Mouse (Mus musculus) layer of hippocampus, adult 9-10 months (tissue): Measurements from ENCODE around the gene Rps6kb2.

Experiments
- DNase-seq: peaks from one replicate; pipeline ENCODE4 v3.0.0; 2022; ENCODE audit warnings: low spot score

Rps6kb2 gene

DNA sequence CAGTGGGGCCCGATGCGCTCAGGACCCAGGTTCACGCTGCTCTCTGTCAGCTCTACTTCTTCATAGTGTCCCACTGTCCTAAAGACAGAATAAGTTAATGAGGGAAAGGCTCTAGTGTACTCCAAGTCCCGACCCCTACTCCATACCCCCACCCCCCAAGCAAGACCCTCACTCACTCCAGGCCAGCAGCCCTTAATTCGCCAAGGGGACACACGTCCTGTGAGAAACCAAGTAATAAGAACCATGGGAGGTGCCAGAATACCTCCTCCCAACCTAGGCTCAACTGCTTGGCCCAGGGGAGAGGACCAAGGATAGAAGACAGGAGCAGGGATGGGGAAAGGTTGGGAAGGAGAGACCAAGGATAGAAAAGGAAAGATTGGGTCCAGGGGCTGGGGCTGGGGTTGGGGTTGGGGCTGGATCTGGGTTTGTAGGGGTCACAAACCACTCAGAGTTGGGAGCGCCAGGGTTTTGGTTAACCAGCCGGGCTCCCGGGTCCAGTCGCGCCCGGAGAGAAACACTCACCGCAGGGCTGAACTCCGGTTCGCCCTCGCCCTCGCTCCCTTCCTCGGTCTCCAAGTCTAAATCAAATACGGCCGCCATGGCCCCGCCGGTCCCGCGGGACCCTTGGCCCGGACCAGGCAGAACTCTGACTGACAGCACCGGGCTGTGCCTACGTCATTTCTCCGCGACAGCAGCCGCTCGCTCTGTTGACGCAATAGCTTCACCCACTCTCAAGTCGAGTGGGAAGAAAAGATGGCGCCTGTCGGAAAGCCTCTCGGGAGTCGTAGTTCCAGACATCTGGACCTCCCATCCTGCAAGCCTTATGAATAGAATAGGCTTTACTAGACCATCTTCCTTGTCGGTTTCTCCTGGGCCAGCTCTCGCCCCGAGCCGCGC is at the start of gene Rps6kb2:
Rps6kb2 (minus strand) TSS at position 709 of the 897 bp plus-strand sequence.
- DNase-seq: peak; percentile 96

DNA sequence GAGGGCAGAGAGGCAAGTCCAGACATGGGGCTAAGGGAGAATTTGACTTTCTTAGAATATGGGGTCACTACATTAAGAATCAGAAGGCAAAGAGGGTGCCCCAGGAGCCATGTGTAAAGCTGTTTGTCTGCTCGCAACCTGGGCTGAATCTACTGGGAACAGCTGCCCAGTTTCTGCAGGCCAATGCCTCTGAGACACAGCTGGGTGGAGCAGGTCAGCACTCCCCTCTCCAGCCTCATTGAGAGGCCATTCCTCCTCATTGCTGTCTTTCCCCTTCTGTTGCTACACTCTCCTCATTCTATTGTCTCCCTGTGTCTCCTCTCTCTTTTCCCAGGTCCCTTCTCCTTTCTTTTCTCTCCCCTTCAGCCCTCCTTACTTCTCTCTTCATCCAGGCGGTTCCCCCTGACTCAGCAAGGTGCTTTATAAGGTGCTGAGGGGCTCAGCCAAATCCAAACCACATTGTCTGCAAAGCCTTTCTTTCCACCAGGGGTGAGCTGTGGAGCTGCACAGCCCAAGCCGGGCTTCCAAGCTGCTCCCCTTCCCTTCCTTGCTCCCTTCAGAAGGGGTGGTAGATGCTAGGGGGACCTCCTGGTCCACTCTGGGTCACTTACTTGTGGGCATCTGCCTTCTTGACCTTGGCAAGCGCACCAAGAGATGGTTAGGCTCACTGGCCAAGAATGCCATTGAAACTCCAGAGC is 48.9 kb upstream of the Rps6kb2 start:
- no peak for DNase-seq

- DNase-seq: no peak
Measured at GRCm38 (mm10) chr19:4208563-4208962, 45.4 kb upstream of the Rps6kb2 start.

DNA sequence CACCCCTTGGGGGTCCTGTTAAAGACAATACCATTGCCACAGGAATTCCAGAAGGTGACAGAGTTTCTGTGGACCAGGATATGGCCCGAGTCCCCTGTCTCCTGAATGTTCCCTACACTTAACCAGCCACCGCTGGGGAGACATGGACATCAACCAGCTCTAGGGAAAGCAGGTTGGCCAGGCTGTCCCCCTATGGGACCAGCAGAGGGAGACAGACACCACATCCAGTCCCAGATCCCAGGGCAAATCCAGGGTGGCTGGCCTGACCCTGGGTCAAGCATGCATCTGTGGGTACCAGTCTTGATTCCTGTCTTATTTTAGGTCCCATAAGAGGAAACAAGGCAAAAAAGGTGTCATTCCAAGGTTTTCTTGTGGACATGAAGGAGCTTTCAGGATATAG is 43.8 kb upstream of the Rps6kb2 start:
- no peak for DNase-seq

DNA sequence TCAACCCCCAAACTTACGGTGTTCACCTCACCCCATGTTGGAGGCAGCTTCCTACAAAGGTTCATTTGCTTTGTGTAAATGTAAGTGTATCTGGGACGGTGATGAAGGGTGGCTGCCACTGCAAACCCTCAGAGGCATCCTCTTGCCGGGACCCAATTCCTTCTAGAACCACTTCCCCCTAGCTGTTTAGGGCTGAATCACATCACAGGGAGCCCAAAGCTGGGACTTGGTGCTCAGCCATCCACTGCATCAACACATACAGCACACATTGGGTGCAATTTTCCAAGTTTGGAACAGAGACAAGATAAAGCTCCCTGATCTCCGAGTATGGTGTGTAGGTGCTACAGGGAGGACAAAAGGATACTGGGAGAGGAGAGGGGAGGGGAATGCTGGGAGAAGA is 41.7 kb upstream of the Rps6kb2 start:
- DNase-seq: no peak

GRCm38 (mm10) chr19:4203604-4204326 is 40.6 kb upstream of the Rps6kb2 start:
- DNase-seq: no peak

DNA sequence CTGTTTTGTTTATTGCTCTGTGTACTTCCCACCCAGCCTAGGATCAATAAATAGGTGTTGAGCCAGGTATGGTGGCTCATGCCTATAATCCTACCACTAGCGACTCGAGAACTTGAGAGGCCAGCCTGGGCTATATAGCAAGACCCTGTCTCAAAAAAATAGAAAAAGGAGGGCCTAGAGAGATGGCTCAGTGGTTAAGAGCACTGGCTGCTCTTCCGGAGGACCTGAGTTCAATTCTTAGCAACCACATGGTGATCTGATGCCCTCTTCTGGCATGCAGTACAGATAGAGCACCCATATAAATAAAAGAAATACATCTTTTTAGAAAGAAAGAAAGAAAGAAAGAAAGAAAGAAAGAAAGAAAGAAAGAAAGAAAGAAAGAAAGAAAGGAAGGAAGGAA is 40.0 kb upstream of the Rps6kb2 start:
- no peak for DNase-seq

DNA sequence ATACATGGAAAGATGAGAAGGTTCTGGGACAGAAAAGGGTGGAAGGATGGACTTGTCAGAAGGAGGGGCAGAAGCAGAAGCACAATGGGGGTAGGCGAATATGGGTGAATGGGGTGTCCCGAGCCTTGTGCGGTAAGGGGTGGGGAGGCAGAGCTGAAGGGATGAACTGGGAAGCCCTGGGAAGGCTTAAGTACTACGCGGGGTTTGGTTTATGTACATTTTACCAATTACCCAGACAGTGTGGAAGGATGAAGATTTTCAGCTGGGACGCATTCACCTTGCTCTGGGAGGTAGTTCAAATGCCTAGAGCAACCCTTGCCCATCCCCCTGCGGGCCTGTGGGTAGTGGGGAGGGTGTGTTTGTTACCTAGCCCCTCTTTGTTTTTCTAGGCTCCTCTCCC is 39.0 kb upstream of the Rps6kb2 start:
- no peak for DNase-seq

DNA sequence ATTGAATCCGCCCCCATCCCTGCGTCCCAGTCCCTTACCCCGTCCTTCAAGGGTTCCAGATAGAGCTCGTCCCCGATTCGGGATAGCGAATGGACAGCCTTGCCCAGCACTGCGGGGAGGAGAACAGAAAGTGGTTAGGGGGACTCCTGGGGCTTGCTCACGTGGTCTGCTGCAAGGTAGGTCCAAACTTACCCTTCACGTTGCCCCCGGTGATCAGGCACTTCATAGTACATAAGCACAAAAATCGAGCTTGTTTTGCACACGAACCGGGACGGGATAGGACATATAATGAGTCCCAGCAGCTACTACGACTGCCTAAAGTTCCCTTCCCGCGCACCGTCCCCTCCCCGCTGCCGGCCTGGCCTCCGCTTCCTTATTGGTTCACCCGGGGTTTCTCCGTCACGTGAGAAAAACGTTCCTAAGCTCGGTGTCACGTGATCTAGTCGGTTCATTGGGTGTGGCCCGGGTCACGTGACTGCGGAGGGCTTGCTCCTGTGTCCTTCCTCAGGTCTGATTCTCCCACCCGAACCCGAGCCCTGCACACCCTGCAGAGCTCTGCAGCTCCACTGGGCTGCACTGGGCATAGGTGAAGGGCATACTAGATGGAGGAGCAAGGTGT is 38.2 kb upstream of the Rps6kb2 start, which contains the start of gene Rad9a:
Rad9a (minus strand) TSS at position 372 of the 619 bp plus-strand sequence.
- peak; percentile 94 for DNase-seq

GRCm38 (mm10) chr19:4197180-4197579 is 34.0 kb upstream of the Rps6kb2 start:
- DNase-seq: no peak

GRCm38 (mm10) chr19:4196548-4196947 is 33.4 kb upstream of the Rps6kb2 start:
- DNase-seq: no peak

- DNase-seq: no peak
Measured at GRCm38 (mm10) chr19:4196048-4196447, 32.9 kb upstream of the Rps6kb2 start.

DNA sequence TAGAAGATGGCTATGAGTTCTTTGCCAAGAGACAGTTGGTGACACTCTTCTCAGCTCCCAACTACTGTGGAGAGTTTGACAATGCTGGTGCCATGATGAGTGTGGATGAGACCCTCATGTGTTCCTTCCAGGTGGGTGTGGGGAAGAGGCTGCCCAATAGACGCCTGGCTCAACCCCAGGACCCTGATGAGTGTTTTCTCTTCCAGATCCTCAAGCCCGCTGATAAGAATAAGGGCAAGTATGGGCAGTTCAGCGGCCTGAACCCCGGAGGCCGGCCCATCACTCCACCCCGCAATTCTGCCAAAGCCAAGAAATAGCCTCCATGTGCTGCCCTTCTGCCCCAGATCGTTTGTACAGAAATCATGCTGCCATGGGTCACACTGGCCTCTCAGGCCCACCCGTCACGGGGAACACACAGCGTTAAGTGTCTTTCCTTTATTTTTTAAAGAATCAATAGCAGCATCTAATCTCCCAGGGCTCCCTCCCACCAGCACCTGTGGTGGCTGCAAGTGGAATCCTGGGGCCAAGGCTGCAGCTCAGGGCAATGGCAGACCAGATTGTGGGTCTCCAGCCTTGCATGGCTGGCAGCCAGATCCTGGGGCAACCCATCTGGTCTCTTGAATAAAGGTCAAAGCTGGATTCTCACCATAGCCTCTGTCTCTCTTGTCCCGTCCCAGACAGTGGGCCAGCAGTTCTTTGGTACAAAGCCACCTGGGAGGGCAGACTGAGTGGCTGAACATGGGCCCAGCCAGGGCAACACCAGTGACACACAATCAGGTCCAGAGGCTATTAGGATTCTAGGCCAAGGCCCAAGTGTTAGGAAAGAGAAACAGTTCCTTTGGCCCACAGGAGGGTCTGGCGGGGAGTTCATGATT is 31.9 kb upstream of the Rps6kb2 start:
- no peak for DNase-seq

DNA sequence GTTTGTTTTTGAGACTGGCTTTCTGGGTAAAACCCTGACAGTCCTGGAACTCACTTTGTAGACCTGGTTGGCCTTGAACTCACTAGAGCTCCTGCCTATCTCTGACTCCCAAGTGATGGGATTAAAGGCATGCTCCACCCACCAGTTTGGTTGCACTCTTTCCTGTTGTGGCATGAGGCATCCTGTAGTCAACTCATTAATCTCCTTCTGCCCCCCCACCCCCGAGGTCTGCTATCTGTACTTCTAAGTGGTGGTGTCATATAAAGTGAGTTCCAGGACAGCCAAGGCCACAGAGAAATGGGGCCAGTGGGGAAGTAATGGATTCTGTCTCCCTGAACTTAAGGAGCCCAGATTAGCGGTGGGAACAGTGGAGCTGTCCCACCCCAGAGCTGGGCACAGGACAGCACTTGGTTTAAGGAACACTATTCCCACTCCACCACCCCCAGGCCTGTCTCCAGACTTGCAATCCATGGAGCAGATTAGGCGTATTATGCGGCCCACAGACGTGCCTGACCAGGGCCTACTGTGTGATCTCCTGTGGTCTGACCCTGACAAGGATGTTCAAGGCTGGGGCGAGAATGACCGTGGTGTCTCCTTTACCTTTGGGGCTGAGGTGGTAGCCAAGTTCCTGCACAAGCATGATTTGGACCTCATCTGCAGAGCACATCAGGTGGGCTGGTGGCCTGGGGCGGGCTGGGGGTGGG is 31.0 kb upstream of the Rps6kb2 start:
- DNase-seq: no peak

GRCm38 (mm10) chr19:4193129-4193528 is 30.0 kb upstream of the Rps6kb2 start:
- DNase-seq: no peak

DNA sequence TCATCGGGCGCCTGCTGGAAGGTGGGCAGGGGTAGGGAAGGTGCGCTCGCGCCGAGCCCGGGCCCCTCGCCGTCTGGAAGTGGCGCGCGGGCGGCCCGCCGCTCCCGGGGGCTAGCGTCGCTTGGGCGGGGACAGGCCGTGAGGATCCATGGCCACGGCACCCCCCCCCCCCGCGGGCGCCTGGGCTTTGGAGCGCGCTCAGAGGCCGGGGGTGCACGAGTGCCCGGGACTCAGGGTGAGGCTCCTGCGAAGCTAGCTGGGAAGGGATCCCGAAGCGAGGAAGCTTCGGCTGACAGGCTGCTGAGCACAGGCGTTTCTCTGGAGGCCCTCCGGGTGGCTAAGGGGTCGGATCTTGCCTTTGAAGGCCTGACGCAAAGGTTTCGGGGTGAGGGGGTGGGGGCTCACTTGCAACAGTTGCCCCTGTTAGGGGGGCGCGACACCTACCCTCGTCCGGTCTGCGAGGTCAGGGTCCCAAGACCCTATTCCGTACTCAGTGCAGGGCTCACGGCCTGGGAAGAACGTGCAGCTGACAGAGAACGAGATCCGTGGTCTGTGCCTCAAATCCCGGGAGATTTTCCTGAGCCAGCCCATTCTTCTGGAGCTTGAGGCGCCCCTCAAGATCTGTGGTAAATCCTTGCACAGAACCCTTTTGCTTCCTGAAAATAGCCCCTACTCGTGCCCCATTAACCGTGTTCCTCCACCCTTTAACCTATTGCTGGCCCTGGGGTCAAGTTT is 29.3 kb upstream of the Rps6kb2 start:
- no peak for DNase-seq

DNA sequence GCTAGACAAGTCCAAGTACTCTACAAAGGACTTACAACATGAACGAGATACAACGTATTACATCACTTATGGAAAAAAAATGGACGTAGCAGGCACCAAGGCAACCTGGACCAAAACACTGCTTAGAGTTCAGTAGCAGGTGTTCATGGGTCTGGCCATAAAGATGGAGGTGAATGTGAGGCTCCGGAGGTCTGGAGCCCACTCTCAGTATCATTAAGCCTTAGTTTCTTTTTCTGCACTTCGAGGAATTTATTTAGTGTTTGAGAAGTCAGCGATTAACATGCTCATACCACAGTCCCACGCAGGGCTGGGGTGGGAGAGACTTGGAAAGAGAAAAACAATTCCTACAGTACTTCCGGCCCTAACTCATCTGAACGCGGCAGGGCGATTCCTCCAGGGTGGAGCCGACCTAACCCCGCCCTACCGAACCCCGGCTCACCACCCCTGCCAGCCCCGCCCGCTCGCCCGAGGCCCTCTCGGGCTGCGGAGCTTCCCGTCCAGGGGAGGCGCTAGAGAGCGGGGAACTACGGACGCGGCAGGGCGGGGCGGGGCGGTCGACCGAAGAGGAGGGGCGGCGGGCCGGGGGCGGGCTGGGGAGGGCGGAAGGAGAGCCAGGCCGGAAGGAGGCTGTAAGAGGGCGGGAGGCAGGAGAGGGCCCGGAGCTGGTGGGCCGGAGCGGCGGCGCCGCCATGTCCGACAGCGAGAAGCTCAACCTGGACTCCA is 28.5 kb upstream of the Rps6kb2 start, which contains the start of gene Ppp1ca:
Ppp1ca (plus strand) TSS at position 538 of the 723 bp plus-strand sequence.
- peak; percentile 77 for DNase-seq

DNA sequence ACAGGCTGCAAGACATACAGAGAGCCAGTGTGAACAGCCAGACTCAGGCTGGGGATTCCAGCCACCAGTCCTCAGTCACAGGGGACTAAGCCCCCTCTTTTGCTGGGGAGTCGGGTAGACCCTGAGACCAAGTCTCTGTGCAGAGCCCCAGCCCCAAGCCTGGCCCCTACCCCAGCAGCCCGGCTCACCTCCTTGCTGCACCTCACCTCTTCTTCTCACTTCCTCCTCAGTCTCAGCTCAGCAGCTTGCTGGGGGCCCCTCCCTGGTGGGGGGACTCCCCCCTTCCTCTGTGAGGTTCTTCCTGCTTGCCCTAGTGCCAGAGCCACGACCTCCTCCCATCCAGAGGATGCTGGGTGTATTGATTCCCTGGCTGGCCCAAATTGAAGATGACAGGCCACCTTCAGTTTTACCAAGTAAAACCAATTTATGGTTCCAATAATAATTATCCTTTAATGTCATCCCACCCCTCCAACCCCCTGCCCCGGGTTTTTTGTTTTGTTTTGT is 27.7 kb upstream of the Rps6kb2 start, which contains the start of gene Tbc1d10c:
Tbc1d10c (minus strand) TSS at position 454 of the 504 bp plus-strand sequence.
- DNase-seq: no peak
